Mouse (Mus musculus) myocyte (in vitro differentiated cells): ENCODE results near the gene Tmem236.

Source experiments
- CEBPB ChIP-seq: IDR thresholded peaks from 2 replicates; pipeline ENCODE4 v1.6.1; 2011; ENCODE audit warnings: mild to moderate bottlenecking, moderate library complexity; ENCODE audit not compliant: poor library complexity, insufficient read depth, severe bottlenecking
- E2F4 ChIP-seq: IDR thresholded peaks from one replicate; pipeline ENCODE4 v1.6.1; 2011; ENCODE audit warnings: mild to moderate bottlenecking, control low read depth, moderate library complexity; ENCODE audit not compliant: insufficient read depth
- MAX ChIP-seq: IDR thresholded peaks from one replicate; pipeline ENCODE4 v1.6.1; 2011; ENCODE audit warnings: low read depth, mild to moderate bottlenecking, control low read depth
- POLR2A ChIP-seq: IDR thresholded peaks from one replicate; pipeline ENCODE4 v1.6.1; 2011; ENCODE audit warnings: low read depth, mild to moderate bottlenecking, control low read depth, moderate library complexity; ENCODE audit not compliant: insufficient read length
- POLR2AphosphoS2 ChIP-seq: IDR thresholded peaks from one replicate; pipeline ENCODE4 v1.6.1; 2011; ENCODE audit warnings: low read depth, control low read depth; ENCODE audit not compliant: insufficient read length
- TCF12 ChIP-seq: IDR thresholded peaks from one replicate; pipeline ENCODE4 v1.6.1; 2011; ENCODE audit warnings: mild to moderate bottlenecking, control low read depth; ENCODE audit not compliant: poor library complexity, insufficient read depth, severe bottlenecking
- USF1 ChIP-seq: IDR thresholded peaks from one replicate; pipeline ENCODE4 v1.6.1; 2011; ENCODE audit warnings: low read depth, mild to moderate bottlenecking, control low read depth, moderate library complexity

GRCm38 (mm10) chr2:14167721-14168120, 6.6 kb upstream of the Tmem236 start:
- no peak for TF ChIP-seq USF1
- no peak for TF ChIP-seq POLR2A
- no peak for TF ChIP-seq MAX
- TF ChIP-seq POLR2AphosphoS2: no peak
- TF ChIP-seq CEBPB: no peak
- no peak for TF ChIP-seq E2F4
- TF ChIP-seq TCF12: no peak
